Mouse (Mus musculus) erythroid progenitor cell, adult 5-6 weeks (primary cell): ENCODE measurements around the gene Fhod1. TPM values are rescaled to one million over a fixed set of nuclear protein-coding genes. Genes with fewer than 3 reads are reported as not detected.

ENCODE experiments used
- ATAC-seq: replicated peaks from 2 replicates; pipeline ENCODE4 v1.8.0; 2016; ENCODE audit warnings: moderate number of reproducible peaks, mild to moderate bottlenecking, moderate TSS enrichment, inconsistent platforms; ENCODE audit not compliant: poor library complexity, low FRiP score, severe bottlenecking
- total RNA-seq, 2 experiments: library from RNA; stranded (forward) in 1 of 2; stranded (reverse) in 1 of 2; fragments of 150-400 nt in 1 of 2; fragments of 186-747, 209-891 nt in 1 of 2; gene quantifications; 2 replicates each; pipeline versions ENCODE4 v1.2.3 to v1.2.4; 2015 to 2017; ENCODE audit warnings: low replicate concordance in 2 of 2

Gene Fhod1
- total RNA-seq, 2 experiments from 2014 or later, result 0.08 to 1.3 TPM

- no peak for ATAC-seq
These were observed 2.4 kb upstream of the Fhod1 start for GRCm38 (mm10) chr8:105350186-105350585.

- no peak for ATAC-seq
These were observed 1.5 kb upstream of the Fhod1 start for GRCm38 (mm10) chr8:105349096-105349771.

GRCm38 (mm10) chr8:105348450-105349095 is 820 bp upstream of the Fhod1 start, which contains the start of gene Slc9a5:
Gene Slc9a5 (plus strand): TSS chr8:105348843.
- ATAC-seq, result no peak

- ATAC-seq, result 0 out of 2 replicates have a peak, but pooled peaks have one; percentile 1
These were observed 934 bp downstream of the Fhod1 start for GRCm38 (mm10) chr8:105346611-105347427.

- ATAC-seq, result no peak
These were observed 2.4 kb downstream of the Fhod1 start for GRCm38 (mm10) chr8:105345061-105345975.

- ATAC-seq, result no peak
These were observed 3.8 kb downstream of the Fhod1 start for GRCm38 (mm10) chr8:105343791-105344574.

- ATAC-seq, result no peak
These were observed 5.0 kb downstream of the Fhod1 start for GRCm38 (mm10) chr8:105342768-105343167.

GRCm38 (mm10) chr8:105341399-105341798 is 6.4 kb downstream of the Fhod1 start:
- ATAC-seq, result no peak

- no peak for ATAC-seq
These were observed 7.7 kb downstream of the Fhod1 start for GRCm38 (mm10) chr8:105339886-105340635.

GRCm38 (mm10) chr8:105338992-105339391 is 8.8 kb downstream of the Fhod1 start:
- ATAC-seq, result no peak

- ATAC-seq, result no peak
These were observed 11.2 kb downstream of the Fhod1 start for GRCm38 (mm10) chr8:105336373-105337130.

- no peak for ATAC-seq
These were observed 15.2 kb downstream of the Fhod1 start for GRCm38 (mm10) chr8:105332523-105332922.

GRCm38 (mm10) chr8:105331931-105332330 is 15.8 kb downstream of the Fhod1 start:
- ATAC-seq, result no peak

GRCm38 (mm10) chr8:105331469-105331868 is 16.3 kb downstream of the Fhod1 start:
- ATAC-seq, result no peak

- ATAC-seq, result no peak
These were observed 17.4 kb downstream of the Fhod1 start for GRCm38 (mm10) chr8:105330325-105330724.

- ATAC-seq, result no peak
These were observed 20.8 kb downstream of the Fhod1 start for GRCm38 (mm10) chr8:105326968-105327367.

GRCm38 (mm10) chr8:105326141-105326672 is 21.5 kb downstream of the Fhod1 start, which contains the start of the genes Lrrc29 and Tmem208:
Gene Lrrc29 (minus strand): TSS chr8:105326278.
Gene Tmem208 (plus strand): TSS chr8:105326354.
- peak; percentile 80 for ATAC-seq
